Mouse (Mus musculus) adipose tissue, adult 10 weeks (tissue): Measurements from ENCODE around the gene Slc25a51. TPM values are rescaled to one million over a fixed set of nuclear protein-coding genes. Genes with fewer than 3 reads are reported as not detected.

Experiments used
- polyA plus RNA-seq: library from polyadenylated mRNA; stranded (reverse); fragments of 350-450 nt; fragmentation: Illumina TruSeq; extraction: RNeasy Lipid Tissue Mini Kit (QIAGEN cat#74804); gene quantifications from one replicate; pipeline ENCODE4 v1.2.3, GENCODE M21; 2014; ENCODE audit warnings: low read depth, low replicate concordance

Gene Slc25a51
- 65.2 TPM for polyA plus RNA-seq

DNA sequence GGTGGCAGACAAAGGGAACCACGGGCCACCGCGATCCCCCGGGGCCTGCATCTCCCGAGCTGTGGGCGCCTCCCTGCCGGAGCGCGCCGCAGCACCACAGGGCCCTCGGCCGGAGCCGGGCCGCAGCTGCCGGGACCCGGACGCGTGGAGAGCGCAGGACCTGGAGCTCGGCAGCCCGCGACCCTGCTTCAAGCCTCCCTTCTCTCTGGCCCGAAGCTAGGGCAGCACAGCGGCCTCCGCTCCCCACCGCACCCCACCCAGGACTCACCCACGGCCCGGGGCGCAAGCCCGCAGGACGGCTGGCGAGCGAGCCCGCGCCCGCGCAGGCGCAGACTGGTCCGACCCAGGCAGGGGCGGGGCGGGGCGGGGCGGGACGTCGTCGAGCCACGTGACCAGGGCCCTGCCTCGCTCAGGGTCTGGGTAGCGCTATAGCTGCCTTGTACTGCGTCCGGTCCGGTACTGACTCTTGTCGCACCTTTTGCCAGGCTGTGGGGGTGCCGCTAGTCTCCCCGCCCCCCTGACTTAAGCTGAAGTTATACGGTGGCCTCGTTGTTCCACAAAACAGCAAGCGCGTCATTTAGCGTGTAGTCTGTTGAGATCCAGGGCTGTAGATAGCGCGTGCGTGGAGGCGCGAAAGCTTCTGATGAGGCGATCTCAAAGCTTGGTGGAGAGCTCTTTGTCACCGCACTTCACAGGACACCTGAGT, at the start of gene Slc25a51:
Slc25a51 (minus strand) TSS at position 340 of the 706 bp plus-strand sequence.

Other genes with a start within 250 kb of the Slc25a51 start
- 0.36 TPM for gene Frmpd1, start 223.9 kb downstream of the Slc25a51 start, polyA plus RNA-seq
- 9.8 TPM for gene Trmt10b, start 111.6 kb downstream of the Slc25a51 start, polyA plus RNA-seq
- 13.2 TPM for gene Dcaf10, start 66.7 kb downstream of the Slc25a51 start, polyA plus RNA-seq
- 30.4 TPM for gene Exosc3, start 66.0 kb downstream of the Slc25a51 start, polyA plus RNA-seq
- gene Shb, start 123.7 kb upstream of the Slc25a51 start, polyA plus RNA-seq = 18.6 TPM